Mouse (Mus musculus): ENCODE measurements around the gene Ano2. TPM values are rescaled to one million over a fixed set of nuclear protein-coding genes. Genes with fewer than 3 reads are reported as not detected.
A peak's percentile ranks its signal among the peaks of the same experiment; 100 is the strongest.

The Ano2 gene
- 0.13 and 0.16 TPM in 2 replicates for polyA plus RNA-seq (2015; fragmentation: Nextera tagmentation; extraction: Ambion mirVana)

DNA sequence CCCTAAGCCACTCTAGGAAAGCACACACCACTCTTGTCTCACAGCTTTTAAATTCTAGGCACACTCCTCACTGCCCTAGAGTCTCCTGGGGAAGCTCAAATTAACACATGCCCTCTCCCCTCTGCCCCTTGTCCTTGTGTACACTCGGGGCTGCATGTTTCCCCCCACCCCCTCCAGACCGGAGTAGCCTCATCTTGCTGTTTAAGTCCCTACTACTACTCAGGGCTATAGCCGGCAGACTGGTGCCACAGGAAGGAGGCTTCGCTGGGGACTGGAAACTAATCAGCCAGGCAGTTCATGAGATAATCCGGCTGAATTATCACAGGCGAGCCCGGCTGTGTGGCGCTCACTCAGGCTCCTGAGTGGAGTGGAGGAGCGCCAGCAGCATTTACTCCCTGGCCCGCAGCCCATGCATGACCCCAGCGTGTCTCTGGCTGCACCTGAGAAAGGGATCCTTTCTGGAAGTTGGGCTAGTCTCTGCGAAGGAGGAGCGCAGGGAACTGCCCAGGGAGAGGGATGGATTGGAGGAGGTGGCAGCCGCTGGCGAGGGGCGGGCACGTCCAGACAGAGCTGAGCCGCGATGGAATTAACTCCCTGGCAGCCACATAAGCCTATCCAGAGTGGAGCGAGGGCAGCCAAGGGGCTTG, at the start of gene Ano2:
Ano2 (plus strand) TSS at position 363 of the 647 bp plus-strand sequence.
- peak; percentile 36; the same call in 1 of the 2 replicates for ATAC-seq (ENCODE audit: low read depth)
- H3K4me1 ChIP-seq (replicated peaks; ENCODE audit: control insufficient read depth, insufficient read depth, low read length) = peaks cover 3% of the 10 kb centered on the region; the same call in 1 of the 2 replicates
- peak within 1 kb of the TSS; percentile 25; the same call in 1 of the 2 replicates for H3K4me3 ChIP-seq (ENCODE audit: low read length)
- no peaks in the 10 kb centered on the region for H3K9me3 ChIP-seq (ENCODE audit: control insufficient read depth, low read length)
- 3% methylated on average over 20 of the region's 20 CpGs for WGBS
- H3K9ac ChIP-seq (ENCODE audit: low read length) = no peak within 1 kb of the TSS
- peaks cover 5% of the 10 kb centered on the region for H3K27me3 ChIP-seq (ENCODE audit: control insufficient read depth, insufficient read depth, low read depth, low read length)
- no peaks in the 10 kb centered on the region for H3K36me3 ChIP-seq (ENCODE audit: control insufficient read depth, insufficient read depth, low read length)
- H3K4me2 ChIP-seq (ENCODE audit: low read depth, low read length) = peak within 1 kb of the TSS; percentile 12
- no peak within 1 kb of the TSS for H3K27ac ChIP-seq (ENCODE audit: low read length)

DNA sequence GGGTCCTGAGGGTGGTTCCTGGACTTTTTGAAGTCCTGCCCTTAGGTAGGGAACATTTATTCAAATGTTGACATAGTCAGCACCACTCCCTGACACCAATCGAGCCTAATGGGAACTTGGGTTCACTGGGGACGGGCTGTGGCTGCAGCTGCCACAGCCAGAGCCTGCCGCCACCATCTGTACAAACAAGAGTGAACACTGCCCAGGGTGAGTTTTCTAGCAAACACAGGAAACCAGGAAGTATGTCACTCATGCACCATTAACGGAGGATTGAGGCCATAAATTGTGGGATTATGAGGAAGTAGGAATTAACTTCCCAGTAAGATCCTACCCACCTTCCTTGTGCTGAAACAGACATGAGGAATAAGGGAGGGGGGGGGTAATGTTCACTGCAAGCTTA, 49.7 kb upstream of the Ano2 start:
- WGBS = 35% methylated on average over 4 of the region's 4 CpGs
- Histone ChIP-seq H3K9ac (ENCODE audit: low read length) (no peak overlapping the region), H3K4me3 (ENCODE audit: low read length) (no peak overlapping the region), H3K4me1 (replicated peaks; ENCODE audit: control insufficient read depth, insufficient read depth, low read length) (no peaks in the 10 kb centered on the region), H3K27me3 (ENCODE audit: control insufficient read depth, insufficient read depth, low read depth, low read length) (no peaks in the 10 kb centered on the region), H3K36me3 (ENCODE audit: control insufficient read depth, insufficient read depth, low read length) (no peaks in the 10 kb centered on the region), H3K4me2 (ENCODE audit: low read depth, low read length) (no peak overlapping the region), H3K27ac (ENCODE audit: low read length) (no peak overlapping the region), H3K9me3 (ENCODE audit: control insufficient read depth, low read length) (no peaks in the 10 kb centered on the region)
- no peak for ATAC-seq (ENCODE audit: low read depth)

DNA sequence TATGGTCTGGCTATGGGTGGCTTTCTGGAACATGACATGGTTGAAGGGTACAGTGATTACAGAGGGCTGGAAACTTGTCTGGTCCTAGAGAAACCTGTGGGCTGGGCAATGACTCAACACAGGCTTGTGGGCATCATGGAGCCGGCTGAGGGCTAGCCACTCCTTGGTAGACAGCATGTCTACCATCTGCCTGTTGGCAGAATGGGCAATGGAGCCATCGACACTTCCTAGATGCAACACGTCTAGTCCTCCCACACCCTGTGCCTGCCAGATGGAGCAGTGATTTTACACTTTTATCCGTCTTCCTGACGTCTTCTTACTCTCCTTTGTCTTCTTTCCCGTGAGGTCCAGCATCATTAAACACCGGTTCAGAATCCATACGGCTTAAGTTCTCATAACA, 49.1 kb upstream of the Ano2 start:
- WGBS = 69% methylated on average over 8 of the region's 8 CpGs
- no peaks in the 10 kb centered on the region for H3K4me1 ChIP-seq (replicated peaks; ENCODE audit: control insufficient read depth, insufficient read depth, low read length)
- no peaks in the 10 kb centered on the region for H3K27me3 ChIP-seq (ENCODE audit: control insufficient read depth, insufficient read depth, low read depth, low read length)
- no peak overlapping the region for H3K27ac ChIP-seq (ENCODE audit: low read length)
- no peak overlapping the region for H3K9ac ChIP-seq (ENCODE audit: low read length)
- H3K4me2 ChIP-seq (ENCODE audit: low read depth, low read length) = no peak overlapping the region
- H3K9me3 ChIP-seq (ENCODE audit: control insufficient read depth, low read length) = no peaks in the 10 kb centered on the region
- no peak for ATAC-seq (ENCODE audit: low read depth)
- H3K36me3 ChIP-seq (ENCODE audit: control insufficient read depth, insufficient read depth, low read length) = no peaks in the 10 kb centered on the region
- no peak overlapping the region for H3K4me3 ChIP-seq (ENCODE audit: low read length)

DNA sequence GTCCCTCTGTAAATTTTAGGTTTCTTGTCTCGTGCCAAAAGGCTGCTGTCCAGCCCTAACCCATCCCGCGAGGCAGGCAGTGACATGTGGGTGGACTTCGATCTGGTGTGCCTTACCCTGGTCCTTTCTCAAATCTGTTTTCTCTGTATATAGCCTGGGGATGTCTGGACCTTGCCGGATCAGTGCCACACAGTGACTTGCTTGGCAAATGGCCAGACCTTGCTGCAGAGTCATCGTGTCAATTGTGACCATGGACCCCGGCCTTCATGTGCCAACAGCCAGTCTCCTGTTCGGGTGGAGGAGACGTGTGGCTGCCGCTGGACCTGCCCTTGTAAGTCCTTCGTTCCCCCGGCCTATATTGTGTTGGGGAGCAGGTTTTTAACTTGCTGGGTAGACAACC, 41.3 kb upstream of the Ano2 start:
- H3K4me1 ChIP-seq (replicated peaks; ENCODE audit: control insufficient read depth, insufficient read depth, low read length) = no peaks in the 10 kb centered on the region
- no peak overlapping the region for H3K4me2 ChIP-seq (ENCODE audit: low read depth, low read length)
- H3K36me3 ChIP-seq (ENCODE audit: control insufficient read depth, insufficient read depth, low read length) = no peaks in the 10 kb centered on the region
- ATAC-seq (ENCODE audit: low read depth) = no peak
- H3K27me3 ChIP-seq (ENCODE audit: control insufficient read depth, insufficient read depth, low read depth, low read length) = no peaks in the 10 kb centered on the region
- H3K27ac ChIP-seq (ENCODE audit: low read length) = no peak overlapping the region
- 60% methylated on average over 12 of the region's 12 CpGs for WGBS
- H3K9ac ChIP-seq (ENCODE audit: low read length) = no peak overlapping the region
- no peak overlapping the region for H3K4me3 ChIP-seq (ENCODE audit: low read length)
- no peaks in the 10 kb centered on the region for H3K9me3 ChIP-seq (ENCODE audit: control insufficient read depth, low read length)

- 69% methylated on average over 3 of the region's 3 CpGs for WGBS
- Histone ChIP-seq H3K9ac (ENCODE audit: low read length) (no peak overlapping the region), H3K27ac (ENCODE audit: low read length) (no peak overlapping the region), H3K4me2 (ENCODE audit: low read depth, low read length) (no peak overlapping the region), H3K4me3 (ENCODE audit: low read length) (no peak overlapping the region), H3K27me3 (ENCODE audit: control insufficient read depth, insufficient read depth, low read depth, low read length) (no peaks in the 10 kb centered on the region), H3K4me1 (replicated peaks; ENCODE audit: control insufficient read depth, insufficient read depth, low read length) (no peaks in the 10 kb centered on the region), H3K36me3 (ENCODE audit: control insufficient read depth, insufficient read depth, low read length) (no peaks in the 10 kb centered on the region), H3K9me3 (ENCODE audit: control insufficient read depth, low read length) (no peaks in the 10 kb centered on the region)
- ATAC-seq (ENCODE audit: low read depth) = no peak
Observed at GRCm38 (mm10) chr6:125651335-125651734, 38.9 kb upstream of the Ano2 start.

- Histone ChIP-seq H3K4me1 (replicated peaks; ENCODE audit: control insufficient read depth, insufficient read depth, low read length) (no peaks in the 10 kb centered on the region), H3K4me3 (ENCODE audit: low read length) (no peak overlapping the region), H3K36me3 (ENCODE audit: control insufficient read depth, insufficient read depth, low read length) (no peaks in the 10 kb centered on the region), H3K4me2 (ENCODE audit: low read depth, low read length) (no peak overlapping the region), H3K9ac (ENCODE audit: low read length) (no peak overlapping the region), H3K27me3 (ENCODE audit: control insufficient read depth, insufficient read depth, low read depth, low read length) (no peaks in the 10 kb centered on the region), H3K9me3 (ENCODE audit: control insufficient read depth, low read length) (no peaks in the 10 kb centered on the region), H3K27ac (ENCODE audit: low read length) (no peak overlapping the region)
- WGBS = 69% methylated on average over 1 of the region's 1 CpGs
- no peak for ATAC-seq (ENCODE audit: low read depth)
Observed at GRCm38 (mm10) chr6:125653416-125653815, 36.8 kb upstream of the Ano2 start.

DNA sequence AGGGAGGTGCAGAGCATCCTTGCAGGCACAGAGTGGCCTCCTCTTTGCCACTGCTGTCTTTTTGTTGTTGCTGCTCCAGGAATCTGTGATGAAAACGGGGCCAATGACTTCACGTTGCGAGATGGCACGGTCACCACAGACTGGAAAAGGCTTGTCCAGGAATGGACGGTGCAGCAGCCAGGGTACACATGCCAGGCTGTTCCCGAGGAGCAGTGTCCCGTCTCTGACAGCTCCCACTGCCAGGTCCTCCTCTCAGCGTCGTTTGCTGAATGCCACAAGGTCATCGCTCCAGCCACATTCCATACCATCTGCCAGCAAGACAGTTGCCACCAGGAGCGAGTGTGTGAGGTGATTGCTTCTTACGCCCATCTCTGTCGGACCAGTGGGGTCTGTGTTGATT, 33.3 kb upstream of the Ano2 start:
- 73% methylated on average over 13 of the region's 13 CpGs for WGBS
- no peak overlapping the region for H3K4me2 ChIP-seq (ENCODE audit: low read depth, low read length)
- no peaks in the 10 kb centered on the region for H3K9me3 ChIP-seq (ENCODE audit: control insufficient read depth, low read length)

GRCm38 (mm10) chr6:125657966-125658365, 32.3 kb upstream of the Ano2 start:
- 72% methylated on average over 5 of the region's 5 CpGs for WGBS
- no peak overlapping the region for H3K4me2 ChIP-seq (ENCODE audit: low read depth, low read length)
- H3K9me3 ChIP-seq (ENCODE audit: control insufficient read depth, low read length) = no peaks in the 10 kb centered on the region
- no peak overlapping the region for H3K9ac ChIP-seq (ENCODE audit: low read length)
- H3K27me3 ChIP-seq (ENCODE audit: control insufficient read depth, insufficient read depth, low read depth, low read length) = no peaks in the 10 kb centered on the region
- ATAC-seq (ENCODE audit: low read depth) = no peak
- H3K4me3 ChIP-seq (ENCODE audit: low read length) = no peak overlapping the region
- H3K4me1 ChIP-seq (replicated peaks; ENCODE audit: control insufficient read depth, insufficient read depth, low read length) = no peaks in the 10 kb centered on the region
- H3K27ac ChIP-seq (ENCODE audit: low read length) = no peak overlapping the region
- H3K36me3 ChIP-seq (ENCODE audit: control insufficient read depth, insufficient read depth, low read length) = no peaks in the 10 kb centered on the region

More for the DNA sequence above, 33.3 kb upstream of the Ano2 start:
- H3K36me3 ChIP-seq (ENCODE audit: control insufficient read depth, insufficient read depth, low read length) = no peaks in the 10 kb centered on the region
- no peak overlapping the region for H3K4me3 ChIP-seq (ENCODE audit: low read length)
- ATAC-seq (ENCODE audit: low read depth) = no peak
- H3K27ac ChIP-seq (ENCODE audit: low read length) = no peak overlapping the region
- H3K9ac ChIP-seq (ENCODE audit: low read length) = no peak overlapping the region
- no peaks in the 10 kb centered on the region for H3K27me3 ChIP-seq (ENCODE audit: control insufficient read depth, insufficient read depth, low read depth, low read length)
- H3K4me1 ChIP-seq (replicated peaks; ENCODE audit: control insufficient read depth, insufficient read depth, low read length) = no peaks in the 10 kb centered on the region

GRCm38 (mm10) chr6:125661106-125661877, 28.9 kb upstream of the Ano2 start:
- H3K9me3 ChIP-seq (ENCODE audit: control insufficient read depth, low read length) = no peaks in the 10 kb centered on the region
- no peak overlapping the region for H3K4me2 ChIP-seq (ENCODE audit: low read depth, low read length)
- no peaks in the 10 kb centered on the region for H3K27me3 ChIP-seq (ENCODE audit: control insufficient read depth, insufficient read depth, low read depth, low read length)
- H3K36me3 ChIP-seq (ENCODE audit: control insufficient read depth, insufficient read depth, low read length) = no peaks in the 10 kb centered on the region
- H3K4me1 ChIP-seq (replicated peaks; ENCODE audit: control insufficient read depth, insufficient read depth, low read length) = no peaks in the 10 kb centered on the region
- no peak overlapping the region for H3K27ac ChIP-seq (ENCODE audit: low read length)
- no peak overlapping the region for H3K9ac ChIP-seq (ENCODE audit: low read length)
- H3K4me3 ChIP-seq (ENCODE audit: low read length) = no peak overlapping the region
- peak; percentile 31 for ATAC-seq (ENCODE audit: low read depth)
- 45% methylated on average over 14 of the region's 14 CpGs for WGBS

Data from lung, embryonic 16.5 days (tissue).